ENCODE assay signal across 9 mouse cellular contexts in the genomic region with DNA sequence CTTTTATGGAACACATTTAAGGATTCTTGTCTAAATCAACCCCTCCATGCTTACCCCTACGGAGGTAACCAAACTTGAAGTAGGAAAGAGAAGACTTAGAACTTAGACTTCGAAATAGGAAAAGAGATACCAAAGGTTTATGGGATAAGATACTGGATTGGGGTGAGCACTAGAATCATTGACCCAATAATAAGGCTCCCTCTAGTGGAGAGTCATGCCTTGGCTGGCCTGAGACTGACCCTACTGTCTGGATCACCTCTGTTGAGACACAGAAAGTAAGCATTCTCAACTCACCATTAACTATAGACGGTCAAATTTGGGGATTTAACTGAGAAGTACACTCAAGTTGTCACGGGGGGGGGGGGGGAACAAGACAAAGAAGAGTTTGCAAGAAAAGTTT.
DNase-seq lines count a peak whose midpoint lies in the region; ATAC-seq lines count a peak whose summit lies in the region.
"Had no signal": no experiment of that assay in that cellular context is flagged by ENCODE, and none has a peak within 500 bp of the region (broad histone marks: within the 10 kb centered on the region; RNA-seq: fewer than 3 reads in every experiment).

No protein-coding gene starts in this region.

- 30% methylated on average over 4 of the region's 4 CpGs for WGBS in heart, embryonic 12.5 days

- ATAC-seq in heart, embryonic 12.5 days (ENCODE audit: insufficient number of reproducible peaks, low FRiP score) = no peak

- H3K9me3 ChIP-seq in heart, embryonic 12.5 days (replicated peaks) = no peaks in the 10 kb centered on the region
- H3K9me3 ChIP-seq: neural tube, embryonic 12.5 days had no signal

- H3K4me2 ChIP-seq in heart, embryonic 12.5 days = no peak overlapping the region
- H3K4me2 ChIP-seq: neural tube, embryonic 12.5 days had no signal

- H3K27ac ChIP-seq in heart, embryonic 12.5 days (ENCODE audit: poor library complexity, severe bottlenecking) = no peak overlapping the region
- H3K27ac ChIP-seq: neural tube, embryonic 12.5 days had no signal

- H3K4me1 ChIP-seq in heart, embryonic 12.5 days (replicated peaks) = no peaks in the 10 kb centered on the region

- intact Hi-C loops in heart, postnatal 10 days (cut with DNase I) = loop anchor here (1.0 to 5.0 kb wide), 2 partner anchors 218 to 224 kb away; no protein-coding TSS in a partner anchor

- no peaks in the 10 kb centered on the region for H3K27me3 ChIP-seq in heart, embryonic 12.5 days (replicated peaks)
- H3K27me3 ChIP-seq: neural tube, embryonic 12.5 days had no signal

- no peak overlapping the region for H3K4me3 ChIP-seq in heart, embryonic 12.5 days
- H3K4me3 ChIP-seq: neural tube, embryonic 12.5 days had no signal

- no peak overlapping the region for H3K9ac ChIP-seq in heart, embryonic 12.5 days
- H3K9ac ChIP-seq: neural tube, embryonic 12.5 days had no signal

- peak; percentile 7 to 10 for DNase-seq in heart, adult 9 months (ENCODE audit: low spot score in 2 of 2)
- DNase-seq in ES-CJ7 (ENCODE audit: low read depth, low spot score) = peak; percentile 29
- DNase-seq in cerebellum, adult 11 months = peak; percentile 38
- peak; percentile 42 to 57 for DNase-seq in heart, postnatal 10 days
- DNase-seq in lung, postnatal 36 days = peak; percentile 31
- no peak for DNase-seq in thymus, postnatal 25 days
- DNase-seq in right cerebral cortex, postnatal 14 days = no peak

- no peaks in the 10 kb centered on the region for H3K36me3 ChIP-seq in heart, embryonic 12.5 days
- H3K36me3 ChIP-seq: neural tube, embryonic 12.5 days had no signal

Comparison
In these comparisons a context has a peak if more than half of its experiments do, and no peak if none do; other contexts are left out.
1. DNase-seq: peak in heart, adult 9 months (2 of 2), ES-CJ7 (single experiment), cerebellum, adult 11 months (single experiment), heart, postnatal 10 days (2 of 2) and lung, postnatal 36 days (single experiment); none in thymus, postnatal 25 days (single experiment) and right cerebral cortex, postnatal 14 days (single experiment).